Mouse (Mus musculus) 3T3-L1 (cell line): Measurements from ENCODE around the gene Hydin.
A peak's percentile ranks its signal among the peaks of the same experiment; 100 is the strongest.
"Not testable (repeated sequence)": the region's sequence is repeated elsewhere in the genome, so short reads cannot be mapped to it uniquely, and the experiment has no call there.

Source experiments
- DNase-seq: peaks from one replicate; pipeline ENCODE4 v3.0.0-alpha.2; 2015; ENCODE audit warnings: low read depth, low spot score

Gene Hydin

GRCm38 (mm10) chr8:110522495-110522894, 255.7 kb downstream of the Hydin start:
- DNase-seq: not testable (repeated sequence)

GRCm38 (mm10) chr8:110522985-110523384, 256.2 kb downstream of the Hydin start:
- DNase-seq: no peak

GRCm38 (mm10) chr8:110525229-110525628, 258.5 kb downstream of the Hydin start:
- DNase-seq: no peak

DNA sequence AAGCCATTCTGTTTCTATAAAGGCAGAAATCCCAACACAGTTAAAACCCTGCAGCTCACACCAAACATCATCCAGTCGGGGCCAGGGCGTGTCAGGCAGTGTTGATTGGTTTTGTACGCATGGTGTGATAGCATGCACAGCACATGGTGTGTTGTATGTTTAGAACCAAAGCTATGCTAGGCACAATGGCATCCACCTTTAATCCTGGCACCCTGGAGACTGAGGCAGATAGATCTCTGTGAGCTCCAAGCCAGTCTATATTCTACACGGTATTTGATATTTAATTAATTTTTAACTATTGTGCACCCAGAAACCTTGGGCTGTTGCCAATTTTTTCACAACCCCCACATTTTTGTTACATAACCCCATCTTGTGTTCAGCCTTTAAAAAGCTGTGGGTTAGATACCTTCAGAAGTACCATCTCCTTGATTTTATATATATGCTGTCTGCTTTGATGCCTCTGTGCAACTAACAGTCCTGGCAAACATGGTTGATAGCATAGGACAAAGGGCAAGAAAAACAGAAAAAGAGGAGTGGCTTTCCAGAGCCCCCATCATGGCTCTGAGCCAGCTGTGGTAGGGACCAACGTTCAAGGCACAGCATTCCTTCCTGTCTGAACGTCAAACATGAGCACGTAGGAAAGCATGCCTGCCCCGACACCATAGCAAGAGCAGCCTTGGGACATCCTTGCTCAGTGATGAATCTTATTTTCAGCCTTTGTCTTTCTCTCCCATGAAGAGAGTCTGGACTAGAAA, 263.4 kb downstream of the Hydin start:
- DNase-seq: no peak

GRCm38 (mm10) chr8:110533781-110534180, 267.0 kb downstream of the Hydin start:
- DNase-seq: no peak

- DNase-seq: no peak
These were observed 271.1 kb downstream of the Hydin start for GRCm38 (mm10) chr8:110537849-110538248.

- DNase-seq: no peak
These were observed 283.6 kb downstream of the Hydin start for GRCm38 (mm10) chr8:110550343-110550742.

DNA sequence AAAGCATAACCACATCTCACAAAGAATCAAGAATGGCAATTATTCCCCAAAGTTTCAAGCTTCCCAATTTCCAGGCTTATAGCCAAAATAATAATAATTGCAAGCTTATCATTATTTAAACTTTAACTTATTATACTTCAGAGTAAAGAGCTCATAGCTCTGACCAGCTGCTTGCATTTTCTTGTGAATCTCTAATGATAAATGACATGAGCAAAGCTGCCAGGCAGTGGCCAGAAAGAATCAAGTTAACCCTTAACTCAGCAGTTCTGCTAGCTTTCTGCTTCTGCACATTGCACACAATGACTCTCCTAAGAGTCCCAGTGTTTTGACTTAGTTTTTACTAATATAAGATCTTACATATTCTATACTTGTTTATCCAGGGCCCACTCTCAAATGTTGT, 285.3 kb downstream of the Hydin start:
- DNase-seq: not testable (repeated sequence)

GRCm38 (mm10) chr8:110592641-110593040, 325.9 kb downstream of the Hydin start:
- DNase-seq: no peak

GRCm38 (mm10) chr8:110594164-110594563, 327.4 kb downstream of the Hydin start:
- no peak for DNase-seq

GRCm38 (mm10) chr8:110604556-110604955, 337.8 kb downstream of the Hydin start:
- DNase-seq: peak; percentile 75

DNA sequence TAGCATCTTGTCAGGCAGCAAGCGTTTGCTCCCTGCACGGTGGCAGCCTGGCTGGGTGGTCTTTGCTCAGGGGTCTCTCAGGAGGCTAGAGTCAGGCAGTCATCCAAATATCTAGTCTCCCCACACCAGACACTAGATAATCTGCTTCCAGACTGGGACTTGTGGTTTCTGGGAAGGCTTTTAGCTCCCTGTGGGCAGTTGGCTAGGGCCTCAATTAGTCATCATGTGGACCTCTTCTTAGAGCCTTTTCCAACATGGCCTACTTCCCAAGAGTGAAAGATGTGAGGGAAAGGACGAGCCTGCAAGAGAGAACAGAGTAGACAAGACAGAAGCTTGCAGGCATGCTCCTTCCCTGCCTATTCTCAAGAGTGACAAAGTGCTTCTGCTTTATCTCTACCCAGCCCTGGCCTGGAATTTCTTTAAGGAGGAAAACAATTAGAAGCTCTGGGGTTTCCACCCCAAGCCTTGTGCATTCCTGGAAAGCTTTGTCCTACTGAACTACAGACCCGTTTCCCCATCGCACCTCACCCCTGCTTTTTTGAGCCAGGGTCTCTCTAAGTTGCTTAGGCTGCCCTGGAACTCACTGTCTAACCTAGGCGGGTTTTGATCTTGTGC, 338.7 kb downstream of the Hydin start:
- peak; percentile 73 for DNase-seq

DNA sequence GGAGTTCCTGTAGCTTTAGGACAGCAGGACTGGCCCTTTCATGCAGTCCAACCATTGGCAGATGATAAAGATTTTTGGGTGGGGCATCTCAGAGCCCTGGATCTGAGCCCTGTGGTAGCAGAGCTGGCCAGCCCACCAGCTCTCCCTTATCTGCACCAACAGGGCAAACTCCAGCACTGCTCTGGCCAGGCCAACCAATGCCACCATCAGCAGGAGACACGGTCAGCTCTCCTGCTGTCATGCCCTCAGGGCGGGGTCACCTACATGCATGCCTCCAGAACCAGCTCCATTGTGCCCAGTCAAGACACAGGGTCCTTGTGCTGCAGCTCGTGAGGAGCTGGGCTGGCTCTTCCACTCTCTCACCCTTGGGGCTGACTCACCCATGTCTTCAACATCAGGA, 349.0 kb downstream of the Hydin start:
- DNase-seq: no peak

DNA sequence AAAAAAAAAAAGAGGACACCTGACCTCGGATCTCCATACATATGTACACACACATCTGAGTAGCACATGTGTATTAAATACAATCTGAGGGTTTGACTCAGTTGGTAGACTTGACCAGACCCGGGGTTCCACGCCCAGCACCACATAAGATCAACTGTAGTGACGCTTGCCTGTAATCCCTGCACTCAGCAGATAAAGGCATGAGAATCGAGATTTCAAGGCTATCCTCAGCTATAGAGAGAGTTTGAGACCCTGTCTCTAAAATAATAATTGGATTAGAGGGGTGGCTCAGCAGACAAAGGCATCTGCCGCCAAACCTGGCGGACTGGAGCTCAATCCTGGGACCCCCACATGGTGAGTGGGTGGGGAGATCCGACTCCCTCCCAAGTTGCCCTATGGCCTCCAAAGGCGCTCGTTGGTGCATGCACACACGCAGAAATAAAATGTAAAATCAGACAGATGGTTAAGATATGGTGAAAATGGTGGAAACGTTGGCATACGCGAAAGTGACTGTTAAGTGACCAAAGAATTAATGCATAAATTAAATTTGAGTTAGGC, 351.1 kb downstream of the Hydin start:
- DNase-seq: no peak

DNA sequence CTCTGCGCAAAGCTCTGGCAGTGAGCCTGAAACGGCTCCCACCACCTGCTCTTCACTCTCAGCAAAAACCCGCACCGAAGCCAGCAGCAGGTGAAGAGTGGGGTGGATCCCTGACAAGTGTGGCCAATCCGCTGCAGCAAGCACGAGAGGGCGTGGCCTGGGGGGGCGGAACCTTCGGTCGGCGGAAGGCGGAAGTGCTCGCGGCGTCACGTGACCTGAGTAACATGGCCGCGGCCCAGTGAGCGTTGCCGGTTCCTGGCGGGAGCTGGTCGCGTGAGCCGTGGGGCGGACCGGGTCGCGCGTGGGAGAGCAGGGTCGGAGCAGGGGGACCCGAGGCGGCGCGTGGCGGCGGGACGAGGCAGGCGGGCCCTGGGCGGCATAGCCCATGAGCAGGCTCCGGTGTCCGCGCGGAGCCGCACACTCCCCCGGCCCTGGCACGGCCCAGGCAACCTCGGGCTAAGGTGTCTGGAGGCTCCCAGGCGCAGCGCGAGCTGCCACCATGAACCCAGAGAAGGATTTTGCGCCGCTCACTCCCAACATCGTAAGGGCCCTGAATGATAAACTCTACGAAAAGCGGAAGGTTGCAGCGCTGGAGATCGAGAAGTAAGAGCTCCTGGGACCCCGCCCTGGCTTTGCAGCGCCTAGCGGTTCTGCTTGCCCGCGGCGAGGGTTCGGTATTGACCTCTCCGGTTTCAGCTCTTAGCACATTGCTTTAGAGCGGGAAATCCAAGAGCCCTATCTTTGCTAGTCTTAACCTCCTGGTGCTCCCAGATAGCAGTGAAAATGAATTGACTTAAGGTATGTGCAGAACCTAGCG, 351.8 kb downstream of the Hydin start, which contains the start of gene Vac14:
TSS of gene Vac14 (plus strand) at position 195 of the 817 bp plus-strand sequence.
- DNase-seq: peak; percentile 98

GRCm38 (mm10) chr8:110619208-110619574, 352.4 kb downstream of the Hydin start:
- DNase-seq: no peak

GRCm38 (mm10) chr8:110619919-110620318, 353.1 kb downstream of the Hydin start:
- peak; percentile 68 for DNase-seq

DNA sequence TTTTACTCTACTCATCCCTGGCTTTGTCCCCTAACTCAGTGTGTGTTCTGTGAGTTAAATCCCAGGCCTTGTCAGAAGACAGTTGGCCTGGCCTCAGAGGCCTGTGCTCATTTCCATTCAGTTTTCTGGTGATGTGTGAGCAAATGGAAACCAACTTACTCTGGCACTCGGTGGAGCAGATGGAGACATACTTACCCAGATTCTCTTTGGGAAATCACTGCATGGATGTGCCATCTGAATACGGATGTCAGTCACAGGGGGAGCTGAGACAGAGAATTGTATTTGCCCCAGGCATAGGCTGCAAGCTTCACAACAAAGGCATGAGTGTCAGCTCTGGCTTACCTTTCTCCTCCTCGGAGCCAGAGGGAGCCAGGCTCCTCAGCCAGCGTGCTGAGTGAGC, 359.7 kb downstream of the Hydin start:
- no peak for DNase-seq

- DNase-seq: peak; percentile 93
These were observed 362.7 kb downstream of the Hydin start for GRCm38 (mm10) chr8:110629245-110630063.

GRCm38 (mm10) chr8:110630079-110630478, 363.3 kb downstream of the Hydin start:
- peak; percentile 65 for DNase-seq

GRCm38 (mm10) chr8:110630571-110631071, 363.8 kb downstream of the Hydin start:
- DNase-seq: peak; percentile 98
